Mouse (Mus musculus): ENCODE measurements at regions not wholly inside any gene's neighbourhood (a gene's known extent, or its start where the extent isn't known, plus 50 kb on each side); places are given as distances from the start of the nearest gene placed in this dataset.
"Not testable (repeated sequence)": the region's sequence is repeated elsewhere in the genome, so short reads cannot be mapped to it uniquely, and the experiment has no call there.

- 74% methylated on average over 4 of the region's 4 CpGs for WGBS
- ATAC-seq (ENCODE audit: borderline replicate concordance, extremely low read depth, low FRiP score, low TSS enrichment), result no peak
- Histone ChIP-seq H3K27me3 (no peaks in the 10 kb centered on the region), H3K9ac (no peak overlapping the region), H3K4me1 (peaks cover 25% of the 10 kb centered on the region), H3K4me2 (no peak overlapping the region), H3K36me3 (no peaks in the 10 kb centered on the region), H3K4me3 (no peak overlapping the region), H3K27ac (no peak overlapping the region), H3K9me3 (no peaks in the 10 kb centered on the region)
These were observed 175.7 kb downstream of the Katnal1 start for GRCm38 (mm10) chr5:148753457-148753856.

DNA sequence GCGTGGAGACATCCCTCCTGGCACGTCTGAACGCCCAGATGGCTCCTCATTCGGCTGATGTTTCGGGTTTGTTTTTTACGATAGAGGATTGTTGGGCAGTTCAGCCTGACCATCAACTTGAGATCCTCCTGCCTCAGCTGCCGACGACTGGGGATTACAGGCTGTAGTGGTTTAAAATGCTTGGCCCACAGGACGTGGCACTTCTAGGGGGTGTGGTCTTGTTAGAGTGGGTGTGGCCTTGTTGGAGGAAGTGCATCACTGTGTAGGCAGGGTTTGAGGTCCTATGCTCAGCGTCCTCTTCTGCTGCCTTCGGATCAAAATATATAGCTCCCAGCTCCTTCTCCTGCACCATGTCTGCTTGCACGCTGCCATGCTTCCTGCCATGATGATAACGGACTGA, 177.1 kb downstream of the Katnal1 start:
- Histone ChIP-seq H3K4me3 (no peak overlapping the region), H3K4me2 (no peak overlapping the region), H3K27ac (no peak overlapping the region), H3K9me3 (no peaks in the 10 kb centered on the region), H3K27me3 (no peaks in the 10 kb centered on the region), H3K36me3 (no peaks in the 10 kb centered on the region), H3K9ac (no peak overlapping the region), H3K4me1 (peaks cover 15% of the 10 kb centered on the region)
- ATAC-seq (ENCODE audit: borderline replicate concordance, extremely low read depth, low FRiP score, low TSS enrichment), result no peak
- 92% methylated on average over 13 of the region's 13 CpGs for WGBS

- Histone ChIP-seq H3K27ac (no peak overlapping the region), H3K9me3 (no peaks in the 10 kb centered on the region), H3K9ac (no peak overlapping the region), H3K4me2 (no peak overlapping the region), H3K36me3 (no peaks in the 10 kb centered on the region), H3K4me3 (no peak overlapping the region), H3K4me1 (peaks cover 5% of the 10 kb centered on the region), H3K27me3 (no peaks in the 10 kb centered on the region)
- ATAC-seq (ENCODE audit: borderline replicate concordance, extremely low read depth, low FRiP score, low TSS enrichment), result no peak
- 81% methylated on average over 16 of the region's 16 CpGs for WGBS
These were observed 179.0 kb downstream of the Katnal1 start for GRCm38 (mm10) chr5:148750002-148750734.

DNA sequence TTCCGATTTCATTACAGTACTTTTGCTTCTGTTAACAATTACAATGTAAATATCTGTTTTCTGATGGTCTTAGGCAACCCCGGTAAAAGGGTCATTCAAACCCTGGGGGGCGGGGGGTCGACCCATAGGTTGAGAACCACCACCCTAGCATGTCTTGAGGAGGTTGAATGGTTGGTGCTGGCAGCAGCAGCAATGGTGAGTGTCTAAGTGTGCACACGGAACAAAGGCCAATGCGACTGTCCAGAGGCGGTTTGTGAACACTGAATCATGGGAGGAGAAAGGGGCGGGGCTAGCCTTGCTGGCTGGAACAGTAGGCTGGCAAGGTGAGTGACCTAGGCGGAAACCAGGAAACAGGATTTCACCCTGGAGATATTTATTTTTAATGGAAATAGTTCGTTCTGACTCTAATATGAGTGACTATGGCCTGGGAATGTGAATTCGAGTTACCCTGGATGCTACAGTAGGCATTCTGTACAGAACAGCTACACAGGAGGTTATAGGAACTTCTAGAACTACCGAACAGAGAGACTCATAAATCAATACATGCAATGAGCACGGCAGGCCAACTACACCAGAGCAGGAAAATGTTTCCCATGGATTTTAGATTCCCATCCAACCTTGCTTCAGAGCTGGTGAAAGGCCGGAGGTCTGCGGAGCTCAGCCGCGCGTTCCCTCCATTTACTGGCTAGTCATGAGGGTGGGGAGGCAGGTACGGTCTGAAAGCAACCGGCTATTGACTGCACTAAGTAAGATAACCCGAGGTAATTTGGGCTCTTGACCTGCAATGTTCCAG, 181.0 kb downstream of the Katnal1 start:
- H3K27ac ChIP-seq, result no peak overlapping the region
- ATAC-seq (ENCODE audit: borderline replicate concordance, extremely low read depth, low FRiP score, low TSS enrichment), result no peak
- H3K9ac ChIP-seq, result no peak overlapping the region
- H3K36me3 ChIP-seq, result no peaks in the 10 kb centered on the region
- no peaks in the 10 kb centered on the region for H3K9me3 ChIP-seq
- 81% methylated on average over 21 of the region's 21 CpGs for WGBS
- H3K27me3 ChIP-seq, result no peaks in the 10 kb centered on the region
- no peak overlapping the region for H3K4me3 ChIP-seq
- H3K4me2 ChIP-seq, result no peak overlapping the region
- no peaks in the 10 kb centered on the region for H3K4me1 ChIP-seq

DNA sequence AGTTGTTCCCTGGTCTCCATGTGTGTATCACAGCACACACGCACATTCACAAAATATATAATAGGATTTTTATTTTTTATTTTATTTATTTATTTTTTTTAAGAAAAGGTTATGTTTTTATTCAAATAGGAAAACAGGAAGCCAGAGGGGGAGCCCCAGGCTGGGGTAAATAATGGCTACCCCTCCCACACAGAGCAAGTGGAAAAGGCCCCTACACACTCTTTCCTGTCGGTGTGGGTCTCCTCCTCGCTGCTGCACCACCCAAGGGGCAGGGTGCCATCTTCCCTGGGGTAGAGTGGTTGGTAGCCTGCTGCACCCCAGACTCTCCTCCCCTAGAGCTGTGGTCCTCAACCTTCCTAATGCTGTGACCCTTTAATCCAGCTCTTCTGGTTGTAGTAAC, 181.6 kb downstream of the Katnal1 start:
- no peak overlapping the region for H3K4me3 ChIP-seq
- H3K9ac ChIP-seq, result no peak overlapping the region
- ATAC-seq (ENCODE audit: borderline replicate concordance, extremely low read depth, low FRiP score, low TSS enrichment), result no peak
- no peaks in the 10 kb centered on the region for H3K27me3 ChIP-seq
- H3K36me3 ChIP-seq, result no peaks in the 10 kb centered on the region
- H3K4me1 ChIP-seq, result no peaks in the 10 kb centered on the region
- no peak overlapping the region for H3K4me2 ChIP-seq
- 77% methylated on average over 3 of the region's 3 CpGs for WGBS
- H3K9me3 ChIP-seq, result no peaks in the 10 kb centered on the region
- no peak overlapping the region for H3K27ac ChIP-seq

DNA sequence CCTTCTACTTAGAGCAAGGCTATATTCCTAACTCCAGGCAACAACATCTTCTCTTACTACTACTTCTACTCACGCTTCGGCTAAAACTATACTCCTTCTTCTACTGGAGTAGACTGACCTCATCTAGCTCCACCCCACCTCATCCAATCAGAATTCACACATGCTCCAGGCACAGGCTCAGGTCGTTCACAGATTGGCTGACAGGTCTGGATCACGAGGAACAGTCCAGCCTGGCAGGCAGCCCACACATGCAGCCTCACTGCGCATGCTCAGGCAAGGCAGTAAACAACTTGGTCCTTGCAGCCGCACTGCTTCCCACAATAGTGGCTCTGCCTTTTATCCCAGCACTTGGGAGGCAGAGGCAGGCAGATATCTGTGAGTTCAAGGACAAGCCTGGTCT, 182.4 kb downstream of the Katnal1 start:
- H3K27ac ChIP-seq; H3K9ac ChIP-seq; H3K4me2 ChIP-seq; H3K4me1 ChIP-seq; H3K4me3 ChIP-seq; ATAC-seq (ENCODE audit: borderline replicate concordance, extremely low read depth, low FRiP score, low TSS enrichment); H3K9me3 ChIP-seq; H3K27me3 ChIP-seq; H3K36me3 ChIP-seq: not testable (repeated sequence)
- 47% methylated on average over 6 of the region's 6 CpGs for WGBS

- ATAC-seq (ENCODE audit: borderline replicate concordance, extremely low read depth, low FRiP score, low TSS enrichment), result no peak
- WGBS, result 79% methylated on average over 7 of the region's 7 CpGs
- Histone ChIP-seq H3K4me2 (no peak overlapping the region), H3K9ac (no peak overlapping the region), H3K9me3 (no peaks in the 10 kb centered on the region), H3K27me3 (no peaks in the 10 kb centered on the region), H3K4me1 (peaks cover 22% of the 10 kb centered on the region), H3K36me3 (no peaks in the 10 kb centered on the region), H3K4me3 (no peak overlapping the region), H3K27ac (no peak overlapping the region)
These were observed 184.3 kb downstream of the Katnal1 start for GRCm38 (mm10) chr5:148744676-148745391.

- H3K9ac ChIP-seq, result no peak overlapping the region
- H3K27ac ChIP-seq, result peak overlapping the region; percentile 83
- H3K4me1 ChIP-seq, result peaks cover 30% of the 10 kb centered on the region
- no peak for ATAC-seq (ENCODE audit: borderline replicate concordance, extremely low read depth, low FRiP score, low TSS enrichment)
- H3K27me3 ChIP-seq, result no peaks in the 10 kb centered on the region
- H3K4me2 ChIP-seq, result no peak overlapping the region
- no peaks in the 10 kb centered on the region for H3K36me3 ChIP-seq
- 90% methylated on average over 8 of the region's 8 CpGs for WGBS
- no peaks in the 10 kb centered on the region for H3K9me3 ChIP-seq
- H3K4me3 ChIP-seq, result no peak overlapping the region
These were observed 186.8 kb downstream of the Katnal1 start for GRCm38 (mm10) chr5:148742158-148742835.

- Histone ChIP-seq H3K27ac (peak overlapping the region; percentile 83), H3K36me3 (no peaks in the 10 kb centered on the region), H3K27me3 (no peaks in the 10 kb centered on the region), H3K4me3 (no peak overlapping the region), H3K9ac (no peak overlapping the region), H3K9me3 (no peaks in the 10 kb centered on the region), H3K4me1 (peaks cover 30% of the 10 kb centered on the region), H3K4me2 (no peak overlapping the region)
- WGBS, result 62% methylated on average over 19 of the region's 19 CpGs
- ATAC-seq (ENCODE audit: borderline replicate concordance, extremely low read depth, low FRiP score, low TSS enrichment), result peak; percentile 50; the same call in 1 of the 2 replicates
These were observed 187.7 kb downstream of the Katnal1 start for GRCm38 (mm10) chr5:148741267-148742004.

- H3K9me3 ChIP-seq, result no peaks in the 10 kb centered on the region
- peak overlapping the region; percentile 83 for H3K27ac ChIP-seq
- no peak overlapping the region for H3K9ac ChIP-seq
- no peak overlapping the region for H3K4me3 ChIP-seq
- no peak overlapping the region for H3K4me2 ChIP-seq
- WGBS, result 31% methylated on average over 15 of the region's 15 CpGs
- peaks cover 30% of the 10 kb centered on the region for H3K4me1 ChIP-seq
- no peaks in the 10 kb centered on the region for H3K36me3 ChIP-seq
- H3K27me3 ChIP-seq, result no peaks in the 10 kb centered on the region
- peak; percentile 72; the same call in 1 of the 2 replicates for ATAC-seq (ENCODE audit: borderline replicate concordance, extremely low read depth, low FRiP score, low TSS enrichment)
These were observed 188.0 kb upstream of the Ubl3 start for GRCm38 (mm10) chr5:148740366-148741266.

Data from lung, embryonic 15.5 days (tissue).